ENCODE assay signal across 12 mouse cellular contexts in the genomic region with DNA sequence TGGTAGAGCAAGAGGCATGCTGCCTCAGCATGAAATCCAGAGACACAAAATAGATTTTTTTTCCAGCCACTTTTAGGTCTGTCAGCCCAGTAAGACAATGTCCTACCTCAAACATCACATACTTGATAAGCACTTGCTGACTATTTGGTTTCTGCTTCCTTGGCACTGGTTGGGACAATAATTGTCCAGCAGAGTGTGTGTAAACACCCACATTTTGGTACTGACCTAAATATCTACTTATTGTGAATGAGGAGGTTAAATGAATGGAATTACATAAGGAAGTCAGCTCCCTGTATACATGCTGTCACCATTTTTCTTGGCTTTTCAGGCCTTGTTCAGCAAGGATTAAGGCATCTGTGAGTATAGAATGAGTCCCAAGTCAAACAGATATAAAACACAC.
"Had no signal": no experiment of that assay in that cellular context is flagged by ENCODE, and none has a peak within 500 bp of the region (broad histone marks: within the 10 kb centered on the region; RNA-seq: fewer than 3 reads in every experiment).

No protein-coding gene starts in this region.

- DNase-seq: retina, postnatal 1 day; right cerebral cortex, adult 18-20 months; right cerebral cortex, postnatal 14 days; right cerebral cortex, postnatal 25 days; right cerebral cortex, postnatal 4 days; spleen, adult 18-20 months; thymus, adult 18-20 months; thymus, adult 2 months; thymus, postnatal 14 days; thymus, postnatal 25 days; thymus, postnatal 36 days; thymus, postnatal 4 days had no signal
